Mouse (Mus musculus) cortical plate, adult 2 months (tissue): ENCODE results near the gene Kif22.

Experiments
- CTCF ChIP-seq: fragments of 200-500 bp; IDR thresholded peaks from 2 replicates; pipeline ENCODE4 v1.5.1; 2011; ENCODE audit warnings: mild to moderate bottlenecking, control low read depth, low read length; ENCODE audit not compliant: insufficient read depth; ENCODE audit errors: extremely low read depth
- POLR2A ChIP-seq: fragments of 200-500 bp; IDR thresholded peaks from 2 replicates; pipeline ENCODE4 v1.6.1; 2011; ENCODE audit warnings: mild to moderate bottlenecking, low read length, control low read depth; ENCODE audit not compliant: insufficient read depth; ENCODE audit errors: extremely low read depth

- TF ChIP-seq CTCF (no peak), POLR2A (no peak)
These were observed 28.7 kb upstream of the Kif22 start for GRCm38 (mm10) chr7:127070871-127071413.
